Mouse (Mus musculus): ENCODE data around the gene Srp54c. TPM values are rescaled to one million over a fixed set of nuclear protein-coding genes. Genes with fewer than 3 reads are reported as not detected.
"Not testable (repeated sequence)": the region's sequence is repeated elsewhere in the genome, so short reads cannot be mapped to it uniquely, and the experiment has no call there.

Srp54c gene
- polyA plus RNA-seq (2015; fragmentation: Nextera tagmentation; extraction: Ambion mirVana), result 73.1 and 83.6 TPM in 2 replicates

DNA sequence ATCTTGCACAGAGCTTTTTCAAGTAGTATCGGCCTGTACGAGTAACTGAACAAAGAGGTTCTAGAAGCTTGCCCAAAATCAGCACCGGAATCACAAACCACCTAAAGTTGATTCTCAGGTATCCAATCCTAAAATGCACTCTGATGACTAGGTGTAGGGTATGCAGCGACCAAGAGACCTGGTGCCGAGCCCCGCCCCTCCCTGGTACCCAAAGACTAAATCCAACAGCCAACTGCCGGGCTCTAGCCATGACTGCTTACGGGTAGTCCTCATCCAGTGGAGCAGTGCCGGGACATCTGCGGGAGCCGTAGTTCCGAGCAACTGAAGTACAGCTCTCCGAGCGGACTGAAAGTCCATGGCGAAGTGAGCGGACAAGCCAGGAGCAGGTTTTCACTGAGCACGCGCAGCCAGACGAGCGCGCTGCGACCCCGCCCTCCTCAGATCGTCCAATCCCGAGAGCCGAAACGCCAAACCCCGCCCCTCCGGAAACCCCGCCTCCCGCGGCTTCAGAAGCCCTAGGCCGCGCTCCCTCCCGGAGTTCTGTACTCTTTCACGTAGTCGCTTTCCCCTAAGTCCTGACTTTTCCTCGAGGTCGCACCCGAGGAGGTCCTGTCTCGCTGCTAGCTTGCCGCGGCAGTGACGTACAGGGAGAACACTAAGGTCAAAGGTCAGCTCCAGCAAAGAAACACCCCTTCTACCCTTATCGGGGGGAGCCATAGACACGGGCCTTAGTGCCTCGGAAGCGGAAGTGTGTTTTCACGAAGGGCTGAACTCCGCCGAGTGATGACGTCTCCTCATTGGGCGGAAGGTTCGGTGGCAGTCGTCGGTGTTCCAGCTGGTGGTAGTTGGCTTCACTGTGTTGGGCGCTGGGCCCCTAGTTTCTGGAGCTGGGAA lies at the start of gene Srp54c:
Gene Srp54c, plus strand, starts transcription at position 543 of the 894 bp plus-strand sequence.
- H3K9ac ChIP-seq; H3K27me3 ChIP-seq (replicated peaks); H3K4me2 ChIP-seq; H3K36me3 ChIP-seq; H3K27ac ChIP-seq; H3K4me1 ChIP-seq; H3K9me3 ChIP-seq: not testable (repeated sequence)
- no CpG with 5 or more reads among the region's 57 CpGs for WGBS
- H3K4me3 ChIP-seq (replicated peaks), result peak within 1 kb of the TSS; percentile 39
- ATAC-seq (ENCODE audit: insufficient read depth, low FRiP score, low read depth), result peak; percentile 98

DNA sequence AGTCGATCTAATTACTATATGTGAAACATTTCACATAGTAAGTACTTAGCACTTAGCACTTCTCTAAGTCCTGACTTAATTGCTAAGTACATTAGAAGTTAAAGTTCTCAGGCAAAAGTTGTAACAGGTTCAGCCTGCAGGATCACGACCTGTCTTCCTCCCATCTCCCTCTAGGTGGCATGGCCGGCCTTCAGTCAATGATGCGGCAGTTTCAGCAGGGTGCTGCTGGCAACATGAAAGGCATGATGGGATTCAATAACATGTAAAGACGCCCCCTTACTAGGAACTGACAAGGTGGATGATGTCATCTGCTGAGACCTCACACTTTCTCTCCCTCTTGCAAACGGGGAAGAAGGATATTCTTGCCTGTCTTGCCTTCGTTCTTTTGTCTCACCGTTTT lies 42.3 kb upstream of the Srp54c start:
- not testable (repeated sequence) for H3K4me1 ChIP-seq; H3K4me2 ChIP-seq; ATAC-seq (ENCODE audit: insufficient read depth, low FRiP score, low read depth); H3K36me3 ChIP-seq; H3K27ac ChIP-seq; H3K27me3 ChIP-seq (replicated peaks); H3K9ac ChIP-seq; H3K4me3 ChIP-seq (replicated peaks); H3K9me3 ChIP-seq
- no CpG with 5 or more reads among the region's 8 CpGs for WGBS

GRCm38 (mm10) chr12:55189127-55189526 lies 40.8 kb upstream of the Srp54c start:
- H3K4me1 ChIP-seq; H3K4me2 ChIP-seq; ATAC-seq (ENCODE audit: insufficient read depth, low FRiP score, low read depth); H3K9me3 ChIP-seq; H3K4me3 ChIP-seq (replicated peaks); H3K36me3 ChIP-seq; H3K27me3 ChIP-seq (replicated peaks); H3K9ac ChIP-seq; H3K27ac ChIP-seq: not testable (repeated sequence)
- WGBS, result no CpG with 5 or more reads among the region's 5 CpGs

DNA sequence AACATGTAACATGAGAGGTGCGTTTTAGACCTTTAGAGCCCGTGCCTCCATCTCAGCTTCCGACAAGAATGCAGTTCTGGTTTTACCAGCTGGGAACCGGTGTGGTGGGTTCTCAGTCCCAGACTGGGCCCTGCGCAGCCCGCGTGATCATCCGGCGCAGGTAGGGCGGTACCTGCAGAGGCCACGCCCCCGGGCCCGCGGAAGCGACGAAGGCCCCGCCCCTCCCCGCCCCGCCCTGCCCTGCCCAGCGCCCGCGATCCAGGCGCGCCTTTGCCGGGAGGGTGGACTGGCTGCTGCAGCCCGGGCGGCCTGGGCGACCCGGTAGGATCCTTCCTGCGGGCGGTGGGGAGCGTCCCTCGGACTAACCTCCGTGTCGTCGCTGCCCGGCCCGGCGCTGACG lies 30.7 kb upstream of the Srp54c start, which contains the start of gene 1700047I17Rik2:
Gene 1700047I17Rik2, plus strand, starts transcription at position 287 of the 400 bp plus-strand sequence.
- not testable (repeated sequence) for H3K4me2 ChIP-seq; H3K36me3 ChIP-seq; H3K9ac ChIP-seq; H3K4me1 ChIP-seq; H3K27me3 ChIP-seq (replicated peaks); H3K4me3 ChIP-seq (replicated peaks); H3K9me3 ChIP-seq; H3K27ac ChIP-seq
- no CpG with 5 or more reads among the region's 40 CpGs for WGBS
- ATAC-seq (ENCODE audit: insufficient read depth, low FRiP score, low read depth), result peak; percentile 97

DNA sequence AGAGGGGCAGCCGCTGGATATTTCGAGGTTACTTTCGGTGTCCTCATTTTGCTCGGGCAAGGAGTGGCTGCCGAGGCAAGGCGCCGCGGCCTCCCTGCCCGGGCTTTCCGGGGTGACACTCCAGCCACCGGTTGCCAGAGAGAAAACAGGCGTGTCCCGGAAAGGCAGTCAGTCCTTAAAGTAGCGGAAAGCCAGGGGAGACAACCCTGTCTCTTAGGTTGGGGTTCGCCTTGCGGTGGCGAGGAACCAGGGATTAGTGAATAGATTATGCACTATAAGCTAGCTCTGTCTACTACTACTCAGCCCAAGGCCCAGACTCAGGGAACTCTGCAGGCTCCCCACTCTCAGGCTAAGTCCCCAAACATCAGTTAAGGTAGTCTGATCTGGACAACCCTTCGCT lies 30.2 kb upstream of the Srp54c start:
- not testable (repeated sequence) for H3K4me3 ChIP-seq (replicated peaks); H3K9me3 ChIP-seq; H3K27me3 ChIP-seq (replicated peaks); H3K36me3 ChIP-seq; H3K4me2 ChIP-seq; H3K9ac ChIP-seq; H3K4me1 ChIP-seq; H3K27ac ChIP-seq
- ATAC-seq (ENCODE audit: insufficient read depth, low FRiP score, low read depth), result peak; percentile 33
- no CpG with 5 or more reads among the region's 18 CpGs for WGBS

DNA sequence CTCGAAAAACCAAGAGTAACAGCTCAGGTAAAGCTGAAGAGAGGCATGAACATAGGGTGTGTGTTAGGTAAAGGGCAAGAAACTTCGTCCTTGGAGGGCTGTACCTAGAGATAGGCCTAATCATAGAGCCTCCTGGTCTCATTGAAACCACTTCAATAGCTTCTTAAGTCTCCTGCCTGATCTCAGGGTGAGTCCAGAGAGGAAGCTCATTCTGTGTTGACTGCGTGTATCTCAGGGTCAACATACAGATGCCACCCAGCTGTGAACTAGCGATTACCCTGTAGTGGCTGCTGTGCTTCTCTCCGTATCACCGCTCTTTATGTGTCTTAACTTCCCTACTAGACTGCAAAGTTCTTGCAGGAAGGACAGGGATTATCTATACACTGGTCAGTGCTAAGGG lies 17.0 kb upstream of the Srp54c start:
- not testable (repeated sequence) for H3K9ac ChIP-seq; H3K27me3 ChIP-seq (replicated peaks); H3K4me3 ChIP-seq (replicated peaks); H3K36me3 ChIP-seq; H3K4me2 ChIP-seq; H3K9me3 ChIP-seq; H3K4me1 ChIP-seq; ATAC-seq (ENCODE audit: insufficient read depth, low FRiP score, low read depth); H3K27ac ChIP-seq
- no CpG with 5 or more reads among the region's 6 CpGs for WGBS

GRCm38 (mm10) chr12:55230520-55230861 lies 523 bp downstream of the Srp54c start:
- H3K4me3 ChIP-seq (replicated peaks), result peak overlapping the region; percentile 39
- H3K4me1 ChIP-seq; H3K27me3 ChIP-seq (replicated peaks); H3K9ac ChIP-seq; H3K36me3 ChIP-seq; H3K27ac ChIP-seq; H3K4me2 ChIP-seq; H3K9me3 ChIP-seq: not testable (repeated sequence)
- WGBS, result under 1% methylated on average over 14 of the region's 25 CpGs
- ATAC-seq (ENCODE audit: insufficient read depth, low FRiP score, low read depth), result peak; percentile 51

GRCm38 (mm10) chr12:55242243-55242642 lies 12.3 kb downstream of the Srp54c start:
- not testable (repeated sequence) for H3K4me2 ChIP-seq; H3K9ac ChIP-seq; H3K36me3 ChIP-seq; H3K27me3 ChIP-seq (replicated peaks); H3K4me1 ChIP-seq; H3K27ac ChIP-seq; H3K4me3 ChIP-seq (replicated peaks); H3K9me3 ChIP-seq
- ATAC-seq (ENCODE audit: insufficient read depth, low FRiP score, low read depth), result 0 out of 2 replicates have a peak, but pooled peaks have one; percentile 35
- WGBS, result no CpG with 5 or more reads among the region's 8 CpGs

DNA sequence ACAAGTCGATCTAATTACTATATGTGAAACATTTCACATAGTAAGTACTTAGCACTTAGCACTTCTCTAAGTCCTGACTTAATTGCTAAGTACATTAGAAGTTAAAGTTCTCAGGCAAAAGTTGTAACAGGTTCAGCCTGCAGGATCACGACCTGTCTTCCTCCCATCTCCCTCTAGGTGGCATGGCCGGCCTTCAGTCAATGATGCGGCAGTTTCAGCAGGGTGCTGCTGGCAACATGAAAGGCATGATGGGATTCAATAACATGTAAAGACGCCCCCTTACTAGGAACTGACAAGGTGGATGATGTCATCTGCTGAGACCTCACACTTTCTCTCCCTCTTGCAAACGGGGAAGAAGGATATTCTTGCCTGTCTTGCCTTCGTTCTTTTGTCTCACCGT lies 32.0 kb downstream of the Srp54c start:
- not testable (repeated sequence) for H3K4me3 ChIP-seq (replicated peaks); H3K9me3 ChIP-seq; H3K27me3 ChIP-seq (replicated peaks); H3K27ac ChIP-seq; H3K4me1 ChIP-seq; H3K36me3 ChIP-seq; H3K9ac ChIP-seq; H3K4me2 ChIP-seq; ATAC-seq (ENCODE audit: insufficient read depth, low FRiP score, low read depth)
- no CpG with 5 or more reads among the region's 8 CpGs for WGBS

- not testable (repeated sequence) for H3K36me3 ChIP-seq; H3K9ac ChIP-seq; H3K4me3 ChIP-seq (replicated peaks); H3K27ac ChIP-seq; H3K4me1 ChIP-seq; H3K9me3 ChIP-seq; ATAC-seq (ENCODE audit: insufficient read depth, low FRiP score, low read depth); H3K27me3 ChIP-seq (replicated peaks); H3K4me2 ChIP-seq
- WGBS, result no CpG with 5 or more reads among the region's 5 CpGs
These were observed 33.4 kb downstream of the Srp54c start for GRCm38 (mm10) chr12:55263385-55263784.

DNA sequence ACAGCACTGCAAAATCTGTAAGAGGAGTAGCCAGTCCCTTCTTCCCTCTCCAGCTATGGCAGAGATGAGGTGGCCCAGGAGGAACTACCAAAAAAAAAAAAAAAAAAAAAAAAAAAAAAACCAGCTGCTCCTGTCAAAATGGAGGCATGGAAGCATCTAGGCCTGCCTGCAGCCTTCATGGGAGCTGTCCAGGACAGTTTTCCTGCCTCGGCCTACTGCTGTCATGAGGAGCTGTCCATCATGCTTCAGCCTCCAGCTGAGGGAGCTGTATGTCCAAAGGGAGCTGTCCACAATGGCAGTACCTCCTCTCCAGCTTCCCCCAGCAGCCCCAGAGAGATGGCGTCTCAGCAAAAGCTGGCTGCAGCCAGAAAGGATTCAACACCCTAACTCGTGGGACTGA lies 42.3 kb downstream of the Srp54c start:
- Histone ChIP-seq H3K27me3 (replicated peaks) (no peaks in the 10 kb centered on the region), H3K4me2 (no peak overlapping the region), H3K9me3 (no peaks in the 10 kb centered on the region), H3K4me1 (no peaks in the 10 kb centered on the region), H3K4me3 (replicated peaks) (no peak overlapping the region), H3K9ac (no peak overlapping the region), H3K36me3 (no peaks in the 10 kb centered on the region), H3K27ac (no peak overlapping the region)
- WGBS, result 70% methylated on average over 3 of the region's 3 CpGs
- ATAC-seq (ENCODE audit: insufficient read depth, low FRiP score, low read depth), result no peak

- not testable (repeated sequence) for H3K4me2 ChIP-seq; H3K4me1 ChIP-seq; ATAC-seq (ENCODE audit: insufficient read depth, low FRiP score, low read depth); H3K9ac ChIP-seq; H3K4me3 ChIP-seq (replicated peaks); H3K27ac ChIP-seq; H3K27me3 ChIP-seq (replicated peaks); H3K36me3 ChIP-seq; H3K9me3 ChIP-seq
- 89% methylated on average over 3 of the region's 6 CpGs for WGBS
These were observed 47.6 kb downstream of the Srp54c start for GRCm38 (mm10) chr12:55277583-55277982.

DNA sequence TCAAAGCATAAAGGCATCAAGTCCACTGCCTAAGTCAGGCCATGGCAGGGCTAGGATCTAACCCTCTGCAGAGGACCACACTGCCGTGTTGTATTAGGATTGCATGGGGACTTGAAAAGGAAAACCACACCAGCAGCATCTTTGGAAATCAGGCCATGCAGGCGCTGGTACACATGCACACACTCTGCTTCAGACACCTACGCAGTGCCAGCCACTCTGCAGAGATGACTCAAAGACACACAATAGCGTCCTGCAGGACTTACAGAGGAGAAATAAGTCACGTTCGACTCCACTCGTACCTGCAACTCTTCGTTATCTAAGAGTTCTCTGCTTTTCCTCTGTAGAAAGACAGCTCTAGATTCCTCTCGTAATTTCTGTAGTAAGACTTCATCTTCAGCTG lies 68.1 kb downstream of the Srp54c start:
- H3K4me1 ChIP-seq, result peaks cover 8% of the 10 kb centered on the region
- H3K9me3 ChIP-seq, result no peaks in the 10 kb centered on the region
- no peaks in the 10 kb centered on the region for H3K27me3 ChIP-seq (replicated peaks)
- peaks cover 25% of the 10 kb centered on the region for H3K36me3 ChIP-seq
- no peak overlapping the region for H3K4me2 ChIP-seq
- no peak for ATAC-seq (ENCODE audit: insufficient read depth, low FRiP score, low read depth)
- H3K9ac ChIP-seq, result no peak overlapping the region
- H3K27ac ChIP-seq, result no peak overlapping the region
- WGBS, result 94% methylated on average over 9 of the region's 9 CpGs
- H3K4me3 ChIP-seq (replicated peaks), result no peak overlapping the region

Data from stomach, embryonic 15.5 days (tissue).